Mouse (Mus musculus) cortical plate, adult 2 months (tissue): ENCODE results near the gene Hexim1.

ENCODE experiments used
- CTCF ChIP-seq: fragments of 200-500 bp; IDR thresholded peaks from 2 replicates; pipeline ENCODE4 v1.5.1; 2011; ENCODE audit warnings: mild to moderate bottlenecking, control low read depth, low read length; ENCODE audit not compliant: insufficient read depth; ENCODE audit errors: extremely low read depth
- POLR2A ChIP-seq: fragments of 200-500 bp; IDR thresholded peaks from 2 replicates; pipeline ENCODE4 v1.6.1; 2011; ENCODE audit warnings: mild to moderate bottlenecking, low read length, control low read depth; ENCODE audit not compliant: insufficient read depth; ENCODE audit errors: extremely low read depth

- TF ChIP-seq CTCF: no peak
- no peak for TF ChIP-seq POLR2A
Measured at GRCm38 (mm10) chr11:103105810-103106209, 10.2 kb upstream of the Hexim1 start.
